Mouse (Mus musculus): ENCODE results near the gene Cox5b.

Cox5b gene

GRCm38 (mm10) chr1:36690671-36691235, 496 bp upstream of the Cox5b start:
- no peak for DNase-seq

- DNase-seq, result no peak
These were observed 3.6 kb downstream of the Cox5b start for GRCm38 (mm10) chr1:36694871-36695270.

- no peak for DNase-seq
These were observed 5.2 kb downstream of the Cox5b start for GRCm38 (mm10) chr1:36696411-36696810.

- DNase-seq, result no peak
These were observed 5.8 kb downstream of the Cox5b start for GRCm38 (mm10) chr1:36697030-36697429.

- no peak for DNase-seq
These were observed 15.9 kb downstream of the Cox5b start for GRCm38 (mm10) chr1:36707166-36707565.

GRCm38 (mm10) chr1:36707797-36708196, 16.5 kb downstream of the Cox5b start:
- DNase-seq, result no peak

- DNase-seq, result no peak
These were observed 17.4 kb downstream of the Cox5b start for GRCm38 (mm10) chr1:36708626-36709025.

- DNase-seq, result no peak
These were observed 18.0 kb downstream of the Cox5b start for GRCm38 (mm10) chr1:36709055-36709853.

GRCm38 (mm10) chr1:36709854-36710280, 18.6 kb downstream of the Cox5b start, which contains the start of gene 4933424G06Rik:
Gene 4933424G06Rik (plus strand): TSS chr1:36710149.
- peak; percentile 99 for DNase-seq

- no peak for DNase-seq
These were observed 19.9 kb downstream of the Cox5b start for GRCm38 (mm10) chr1:36711104-36711503.

- no peak for DNase-seq
These were observed 23.1 kb downstream of the Cox5b start, which contains the start of gene Actr1b for GRCm38 (mm10) chr1:36714311-36714710. Gene Actr1b (minus strand): TSS chr1:36714422.

- DNase-seq, result no peak
These were observed 27.5 kb downstream of the Cox5b start for GRCm38 (mm10) chr1:36718786-36719185.

- no peak for DNase-seq
These were observed 32.2 kb downstream of the Cox5b start for GRCm38 (mm10) chr1:36723146-36724056.

GRCm38 (mm10) chr1:36724057-36724431, 32.8 kb downstream of the Cox5b start:
- no peak for DNase-seq

- peak; percentile 88 for DNase-seq
These were observed 46.1 kb downstream of the Cox5b start for GRCm38 (mm10) chr1:36737300-36737699.

- DNase-seq, result no peak
These were observed 48.0 kb downstream of the Cox5b start for GRCm38 (mm10) chr1:36739231-36739630.

GRCm38 (mm10) chr1:36743046-36743445, 51.8 kb downstream of the Cox5b start:
- no peak for DNase-seq

Data from right cerebral cortex, postnatal 14 days (tissue).